Mouse (Mus musculus) spleen, adult 2 months (tissue): ENCODE results near the gene Ccndbp1.

Experiments used
- CTCF ChIP-seq: fragments of 200-500 bp; IDR thresholded peaks from 2 replicates; pipeline ENCODE4 v1.5.1; 2011; ENCODE audit warnings: mild to moderate bottlenecking, inconsistent platforms; ENCODE audit not compliant: insufficient read depth, insufficient read length, insufficient replicate concordance; ENCODE audit errors: extremely low read depth
- POLR2A ChIP-seq: fragments of 200-500 bp; IDR thresholded peaks from 2 replicates; pipeline ENCODE4 v1.6.1; 2011; ENCODE audit warnings: low read depth, low read length, inconsistent platforms

GRCm38 (mm10) chr2:121057997-121058396 lies 49.8 kb downstream of the Ccndbp1 start:
- TF ChIP-seq CTCF (no peak), POLR2A (no peak)
